Mouse (Mus musculus): Measurements from ENCODE around the gene Bhlhe40.

DNA sequence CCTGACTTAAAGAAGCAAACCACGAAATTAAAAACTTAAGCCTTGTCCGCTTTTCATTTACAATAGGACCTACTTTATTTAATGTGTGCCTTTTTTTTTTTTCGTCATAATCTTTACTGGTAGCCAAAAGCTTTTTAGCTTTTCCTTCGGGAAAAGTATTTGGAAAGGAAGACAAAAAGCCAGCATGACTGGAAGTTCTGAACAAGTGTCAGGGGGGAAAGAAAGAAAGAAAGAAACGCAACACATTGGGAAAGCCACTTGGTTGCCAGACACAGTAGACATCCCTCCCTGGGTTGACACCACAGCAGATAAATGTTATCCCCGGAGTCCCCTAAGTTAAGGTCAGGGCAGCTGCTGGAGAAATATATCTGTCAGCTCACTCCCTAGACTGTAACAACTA is 1.5 kb downstream of the Bhlhe40 start:
- TF ChIP-seq CTCF (IDR thresholded peaks at IDR 0.05; ENCODE audit: borderline replicate concordance, control insufficient read depth, extremely low read depth, insufficient read depth, low read length, poor library complexity) = no peak
- TF ChIP-seq POLR2A (IDR thresholded peaks at IDR 0.05; ENCODE audit: control insufficient read depth, extremely low read depth, insufficient read depth, low read length, poor library complexity) = no peak
